Mouse (Mus musculus) lung, postnatal 36 days (tissue): ENCODE measurements around the gene Zbtb16.

Experiments used
- DNase-seq: peaks from one replicate; pipeline ENCODE4 v3.0.0; 2022; ENCODE audit warnings: mixed read lengths

Zbtb16 gene

DNA sequence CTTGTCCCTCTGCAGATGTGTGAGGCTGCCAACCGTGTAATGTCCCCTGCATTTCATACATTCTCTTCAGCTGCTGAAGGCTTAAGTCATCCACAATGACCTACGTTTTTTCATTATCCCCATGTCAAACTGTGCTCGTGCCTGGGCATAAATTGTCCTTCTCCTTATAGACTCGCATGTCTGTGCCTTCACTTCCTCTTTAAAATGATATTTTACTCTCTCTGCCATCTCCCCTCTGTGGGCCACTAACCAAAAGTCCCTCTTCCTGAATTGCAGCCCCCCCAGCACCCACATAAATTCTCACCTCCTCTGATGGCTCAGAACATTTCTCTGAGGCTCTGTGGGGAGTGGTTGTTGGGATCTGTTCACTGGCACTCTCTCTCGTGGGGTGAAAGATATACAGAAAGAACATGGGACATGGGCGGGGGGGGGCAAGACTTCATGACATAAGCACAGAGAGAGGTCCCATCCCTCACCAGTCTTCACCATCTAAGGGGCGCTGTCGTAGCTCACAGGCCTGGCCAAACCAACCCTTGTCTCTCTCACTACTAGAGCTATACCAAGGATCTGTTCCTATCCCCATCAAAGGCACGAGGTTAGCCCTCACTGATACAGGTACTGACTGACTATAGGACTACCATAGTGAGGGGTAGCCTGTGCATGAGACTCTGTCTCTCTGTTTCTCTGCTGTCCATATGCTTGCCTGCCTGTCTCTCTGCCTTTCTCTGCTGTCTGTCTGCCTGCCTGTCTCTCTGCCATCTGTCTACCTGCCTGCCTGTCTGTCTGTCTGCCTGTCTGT lies 174.6 kb downstream of the Zbtb16 start:
- DNase-seq: no peak

DNA sequence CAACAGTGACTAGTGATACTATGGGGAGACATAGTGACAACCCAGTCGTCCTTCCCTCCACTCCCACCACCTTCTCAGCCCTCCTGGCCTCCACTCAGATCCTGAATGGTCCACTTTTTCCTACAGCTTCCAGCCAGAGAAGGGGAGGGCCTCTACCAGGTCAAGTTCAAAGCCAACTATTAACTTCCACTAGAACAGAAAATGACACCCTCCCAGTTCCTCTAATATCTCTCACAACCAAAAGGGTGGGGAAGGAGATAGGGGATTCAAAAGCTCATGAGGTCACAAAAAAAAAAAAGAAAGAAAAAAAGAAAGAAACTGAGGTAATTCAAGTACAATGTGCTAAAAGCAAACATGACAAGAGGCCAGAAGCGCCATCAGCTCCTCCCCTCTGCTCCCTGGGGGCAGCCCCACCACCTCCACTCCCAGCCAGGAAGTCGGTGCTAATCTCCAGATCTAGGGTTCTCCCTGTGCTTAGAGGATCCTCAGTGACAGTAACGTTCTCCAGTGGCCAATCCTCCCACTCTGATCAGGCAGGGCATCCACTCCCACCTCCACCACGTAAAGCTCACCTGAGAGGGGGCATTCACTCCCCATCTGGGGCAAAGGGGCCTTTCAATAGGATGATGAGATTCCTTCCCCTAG lies 180.4 kb downstream of the Zbtb16 start:
- DNase-seq: peak; percentile 35

DNA sequence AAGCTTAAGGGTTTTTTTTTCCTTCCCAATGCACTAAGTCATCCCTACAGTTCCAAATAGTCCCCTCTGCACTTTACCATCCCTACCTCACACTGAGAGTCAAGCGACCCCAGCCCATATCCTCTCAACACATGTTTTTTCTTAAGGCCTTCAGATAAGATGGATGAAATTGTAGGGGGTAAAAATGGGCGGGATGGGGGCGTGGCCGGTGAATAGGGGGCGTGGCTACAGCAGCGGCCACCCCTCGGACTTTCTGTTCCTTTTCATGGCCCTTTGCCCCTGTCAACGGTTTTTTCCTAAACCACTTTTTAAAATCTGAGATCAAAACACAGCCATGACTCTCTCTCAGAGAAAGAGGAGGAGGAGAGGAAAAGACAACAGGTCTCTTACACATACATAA lies 181.3 kb downstream of the Zbtb16 start:
- no peak for DNase-seq

DNA sequence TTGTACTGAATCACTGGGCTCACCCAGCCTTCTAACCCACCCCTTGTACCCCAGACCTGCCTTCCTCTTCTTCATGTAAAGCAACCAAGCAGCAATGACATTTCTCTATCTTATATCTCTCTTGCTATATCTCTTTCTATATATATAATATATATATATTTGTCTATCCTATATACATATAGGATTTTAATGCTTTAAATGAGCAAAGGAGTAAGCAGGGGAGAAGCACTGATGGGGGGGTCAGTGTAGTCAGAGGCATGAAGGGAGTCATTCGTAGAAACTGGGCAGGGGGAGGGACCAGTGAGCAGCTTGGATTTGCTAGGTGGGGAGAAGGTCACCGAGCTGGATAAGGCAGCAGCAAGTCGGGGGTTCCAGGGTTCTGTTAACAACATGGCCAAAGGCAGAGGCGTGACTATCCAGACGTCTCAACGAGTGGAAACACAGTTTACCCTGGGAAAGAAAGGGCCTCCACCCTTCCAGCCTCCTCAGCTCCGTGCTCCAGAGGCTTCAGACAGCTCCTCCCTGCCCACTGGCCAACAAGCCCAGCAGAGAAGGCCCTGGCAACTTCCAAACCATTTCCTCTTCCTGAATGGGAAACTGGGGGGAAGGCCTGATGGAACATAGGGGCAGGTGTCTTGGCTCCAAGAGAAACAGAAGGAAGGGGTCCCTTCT lies 182.5 kb downstream of the Zbtb16 start:
- DNase-seq: peak; percentile 37

- no peak for DNase-seq
Measured at GRCm38 (mm10) chr9:48652026-48652425, 184.0 kb downstream of the Zbtb16 start.

- DNase-seq: no peak
Measured at GRCm38 (mm10) chr9:48650846-48651245, 185.2 kb downstream of the Zbtb16 start.

DNA sequence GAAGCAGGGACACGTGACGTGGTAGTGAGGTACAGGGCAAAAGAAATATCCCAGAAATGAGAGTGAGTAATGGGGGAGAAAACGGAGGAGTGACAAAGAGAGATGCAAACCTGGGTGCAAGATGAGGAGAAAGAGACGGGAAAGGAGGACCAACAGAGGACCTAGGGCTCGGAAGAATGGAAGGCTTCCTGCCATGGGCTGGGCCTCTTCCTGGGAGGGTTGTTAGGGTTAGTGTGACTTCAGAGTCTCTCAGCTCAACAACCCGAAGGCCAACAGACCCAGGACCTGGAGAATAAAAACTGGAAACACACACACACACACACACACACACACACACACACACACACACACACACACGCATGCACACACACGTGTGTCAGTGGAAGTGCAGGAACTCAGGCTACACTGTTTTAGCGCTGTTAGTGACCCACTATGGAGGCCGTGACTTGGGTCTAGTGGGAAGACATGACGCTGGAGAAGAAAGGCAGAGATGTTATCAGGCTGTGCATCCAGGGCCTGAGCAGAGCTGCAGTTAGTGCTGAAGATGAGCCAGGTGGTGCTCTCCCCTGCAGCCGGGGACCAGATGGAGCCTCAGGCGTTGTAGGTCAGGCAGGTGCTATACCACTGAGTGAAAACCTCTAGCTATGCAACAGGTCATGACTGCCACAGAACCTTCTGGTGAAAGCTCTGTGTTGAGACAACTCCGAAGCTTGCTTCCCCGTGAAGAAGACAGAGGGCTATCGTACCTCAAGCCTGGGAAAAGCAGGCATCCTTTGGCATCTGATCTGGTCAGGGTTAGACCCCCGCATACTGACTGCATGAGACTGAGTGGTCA lies 186.0 kb downstream of the Zbtb16 start:
- DNase-seq: peak; percentile 38

GRCm38 (mm10) chr9:48649098-48649766 lies 186.8 kb downstream of the Zbtb16 start:
- DNase-seq: peak; percentile 75

DNA sequence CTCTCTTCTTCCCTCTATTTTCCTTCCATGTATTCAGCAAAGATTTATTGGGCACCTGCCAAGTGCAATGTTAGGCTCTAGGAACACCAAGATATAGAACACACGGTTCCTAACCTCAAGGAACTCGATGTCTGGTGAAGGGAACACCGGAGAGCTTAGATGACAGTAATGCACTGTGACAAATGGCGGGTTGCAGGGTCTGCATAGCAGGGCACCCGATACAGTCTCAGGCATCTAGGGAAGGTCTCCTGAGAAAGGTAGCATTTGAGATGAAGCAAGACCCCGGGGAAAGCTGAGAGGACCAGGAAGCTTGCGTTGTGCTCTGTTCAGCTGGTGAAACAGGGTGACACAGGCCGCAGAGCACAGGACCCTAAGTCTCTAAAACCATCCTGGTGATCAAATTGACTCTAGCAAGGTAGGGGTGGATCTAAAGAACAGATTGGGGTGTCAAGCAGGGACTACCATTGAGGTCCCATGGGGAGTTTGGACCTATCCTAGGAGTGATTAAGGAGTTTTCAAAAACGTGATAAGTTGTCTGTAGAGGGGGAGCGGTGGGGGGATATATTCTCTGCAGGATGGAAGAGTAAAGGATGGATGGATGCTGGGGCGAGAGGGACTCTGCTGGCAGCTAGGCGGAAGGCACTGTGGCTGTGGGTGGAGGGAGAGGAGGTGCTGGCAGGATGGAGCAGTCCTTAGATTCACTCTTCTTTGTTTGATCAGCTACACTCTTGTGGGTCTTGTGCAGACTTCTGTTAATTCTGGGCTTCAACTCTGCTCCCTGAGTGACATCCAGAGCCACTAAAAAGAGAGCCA lies 187.5 kb downstream of the Zbtb16 start:
- peak; percentile 35 for DNase-seq

DNA sequence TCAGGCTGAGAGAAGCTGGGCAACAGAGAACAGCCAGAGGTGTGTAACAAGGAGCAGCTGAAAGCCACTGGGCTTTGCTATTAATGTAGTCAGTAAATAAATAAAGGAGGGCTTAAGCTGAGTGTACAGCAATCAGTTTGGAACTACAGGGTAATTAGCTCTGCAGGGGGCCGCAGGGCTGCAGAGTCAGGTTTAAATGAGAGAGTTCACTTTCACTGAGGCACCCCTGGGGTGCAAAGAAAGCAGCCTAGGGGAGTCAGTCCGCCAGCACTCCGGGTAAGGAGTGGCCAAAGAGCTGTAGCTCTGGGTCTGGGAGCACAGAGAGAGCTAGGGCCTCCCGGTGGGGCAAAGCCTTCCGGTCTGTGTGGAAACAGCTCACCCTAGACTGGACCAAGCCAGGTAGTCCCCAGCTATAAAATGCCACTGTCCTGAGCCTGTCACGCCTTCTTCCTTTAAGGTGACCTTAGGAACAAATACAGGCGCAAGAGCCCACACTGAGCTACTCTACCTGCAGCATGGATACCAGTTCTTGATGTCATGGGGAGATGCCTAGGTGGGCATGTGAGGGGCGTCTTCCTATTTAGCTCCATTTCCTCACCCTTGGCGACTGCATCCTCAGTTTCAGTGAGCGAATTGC lies 188.3 kb downstream of the Zbtb16 start:
- DNase-seq: no peak

GRCm38 (mm10) chr9:48646781-48647647 lies 189.0 kb downstream of the Zbtb16 start:
- DNase-seq: peak; percentile 62

DNA sequence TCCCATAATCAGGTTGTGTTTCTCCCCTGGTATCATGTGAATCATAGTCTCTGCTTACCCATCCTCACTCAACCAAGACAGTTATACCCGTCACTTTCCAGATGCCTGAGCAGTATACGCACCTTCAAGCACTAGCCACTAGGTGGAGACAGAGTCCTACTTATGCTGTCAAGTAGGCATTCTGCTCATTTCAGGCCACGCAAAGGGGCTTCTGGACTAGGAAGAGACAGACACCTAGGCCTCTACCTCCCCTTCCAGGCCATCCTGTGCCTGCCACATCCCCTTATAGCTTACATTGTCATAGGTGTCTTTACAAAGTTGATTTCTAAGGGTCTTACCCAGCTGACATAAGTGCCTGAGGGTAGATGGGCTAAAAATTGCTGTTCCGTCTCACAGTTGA lies 189.8 kb downstream of the Zbtb16 start:
- DNase-seq: peak; percentile 90

DNA sequence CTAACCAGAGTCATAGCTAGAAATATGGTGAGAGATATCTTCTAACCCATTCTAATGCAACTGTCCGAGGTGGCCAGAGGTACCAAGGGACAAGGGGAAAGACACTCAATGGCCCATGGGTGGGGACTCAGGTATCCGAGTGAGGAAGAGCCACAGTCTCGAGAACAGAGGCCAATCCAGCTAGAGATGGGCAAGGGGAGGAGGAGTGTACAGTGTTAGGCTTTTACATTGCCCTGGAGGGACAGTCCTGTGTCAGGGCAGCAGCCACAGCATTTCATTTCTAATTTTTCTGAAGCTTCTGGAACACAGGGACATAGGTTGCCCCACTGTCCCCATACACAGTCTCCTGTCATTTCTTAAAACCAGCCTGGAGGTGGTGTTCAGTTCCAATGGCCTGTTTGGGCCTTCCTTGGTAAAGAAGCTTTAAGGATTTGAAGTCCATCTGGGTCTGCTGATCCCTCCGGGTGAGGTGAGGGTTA lies 190.3 kb downstream of the Zbtb16 start:
- no peak for DNase-seq

DNA sequence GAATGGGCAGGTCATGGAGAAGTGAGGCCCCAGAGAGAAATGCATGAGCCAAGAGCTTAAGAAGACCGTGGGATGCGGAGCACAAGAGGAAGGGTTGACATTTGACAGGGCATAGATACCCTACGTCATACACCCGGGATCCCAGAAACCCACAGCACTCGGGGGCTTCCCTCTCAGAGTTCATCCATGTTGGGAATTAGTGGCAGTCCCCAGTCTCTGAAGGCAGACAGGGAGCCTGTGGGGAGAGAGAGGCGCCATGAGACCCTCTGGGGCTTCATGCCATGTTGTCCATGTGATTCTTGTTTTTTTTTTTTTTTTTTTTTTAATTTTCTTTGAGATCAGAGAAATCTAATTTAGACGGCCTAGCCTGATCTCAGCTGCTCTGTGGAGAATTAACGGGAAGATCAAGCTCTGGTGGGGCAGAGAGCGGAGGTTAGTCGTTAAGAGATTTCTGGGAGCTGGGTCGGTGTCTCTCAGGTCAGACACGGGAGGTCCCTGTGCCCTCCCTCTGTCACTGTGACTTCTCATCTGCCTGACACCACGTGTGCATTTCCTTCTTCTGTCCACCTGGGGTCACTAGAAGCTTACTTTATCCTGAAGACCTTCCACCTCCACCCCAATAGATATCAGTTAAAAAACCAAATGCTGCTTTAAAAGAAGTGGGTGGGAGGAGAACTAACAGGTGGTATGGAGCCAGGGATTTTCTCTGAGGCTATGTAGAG lies 190.9 kb downstream of the Zbtb16 start:
- DNase-seq: peak; percentile 76

- DNase-seq: no peak
Measured at GRCm38 (mm10) chr9:48644376-48644775, 191.6 kb downstream of the Zbtb16 start.

DNA sequence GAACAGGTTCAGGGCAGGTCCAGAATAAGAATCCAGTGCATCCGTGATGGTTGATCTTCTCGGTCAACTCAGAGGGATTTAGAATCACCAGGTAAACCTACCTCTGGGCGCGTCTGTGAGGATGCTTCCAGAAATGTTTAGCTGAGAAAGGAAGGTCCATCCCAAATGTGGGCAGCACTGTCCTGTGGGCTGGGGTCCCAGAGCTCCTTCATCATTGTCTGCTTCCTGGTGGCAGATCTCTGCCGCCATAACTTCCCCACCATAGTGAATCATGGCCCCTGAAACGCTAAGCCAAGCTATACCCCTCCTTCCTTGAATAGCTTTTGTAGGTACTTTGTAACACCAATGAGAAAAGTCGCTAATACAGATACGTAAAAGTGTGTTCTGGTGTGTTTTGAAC lies 194.4 kb downstream of the Zbtb16 start:
- DNase-seq: no peak

DNA sequence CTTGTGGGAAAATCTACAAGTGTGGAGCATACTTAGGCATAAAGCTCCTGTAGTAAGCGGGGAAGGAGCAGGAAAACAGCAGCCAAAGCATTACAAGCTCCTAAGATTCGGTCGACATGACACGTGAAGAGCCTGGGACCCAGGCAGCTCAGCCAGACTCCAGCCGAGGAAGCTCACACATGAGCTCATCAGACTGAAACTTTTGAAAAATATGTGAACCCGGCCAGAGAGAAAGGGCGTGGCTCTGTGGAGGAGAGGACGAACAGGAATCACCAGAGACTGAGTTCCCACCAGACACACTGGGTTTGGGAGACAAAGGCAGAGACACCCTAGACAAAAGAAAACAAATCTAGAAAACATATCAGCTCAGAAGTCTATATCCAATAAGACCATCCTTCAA lies 195.1 kb downstream of the Zbtb16 start:
- no peak for DNase-seq

GRCm38 (mm10) chr9:48638176-48638803 lies 197.7 kb downstream of the Zbtb16 start:
- DNase-seq: no peak

DNA sequence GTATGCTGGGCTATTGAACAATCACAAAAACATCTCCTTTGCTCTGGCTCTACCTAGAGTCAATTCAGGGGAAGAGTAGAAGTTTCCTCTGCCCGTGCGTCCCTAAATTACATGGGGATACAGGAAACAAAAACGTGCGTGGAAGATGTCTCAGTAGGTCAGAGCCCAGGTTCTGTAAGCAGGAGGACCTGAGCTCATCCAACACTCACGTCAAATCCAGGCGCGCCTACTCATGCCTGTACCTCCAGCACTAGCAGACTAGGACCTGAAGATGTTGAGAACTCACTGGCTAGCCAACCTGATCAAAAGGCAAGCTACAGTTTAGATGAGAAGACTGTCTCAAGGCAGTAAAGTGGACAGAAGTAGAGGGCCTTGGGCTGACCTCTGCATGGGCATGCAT lies 198.9 kb downstream of the Zbtb16 start:
- DNase-seq: no peak
